In the genomic region with DNA sequence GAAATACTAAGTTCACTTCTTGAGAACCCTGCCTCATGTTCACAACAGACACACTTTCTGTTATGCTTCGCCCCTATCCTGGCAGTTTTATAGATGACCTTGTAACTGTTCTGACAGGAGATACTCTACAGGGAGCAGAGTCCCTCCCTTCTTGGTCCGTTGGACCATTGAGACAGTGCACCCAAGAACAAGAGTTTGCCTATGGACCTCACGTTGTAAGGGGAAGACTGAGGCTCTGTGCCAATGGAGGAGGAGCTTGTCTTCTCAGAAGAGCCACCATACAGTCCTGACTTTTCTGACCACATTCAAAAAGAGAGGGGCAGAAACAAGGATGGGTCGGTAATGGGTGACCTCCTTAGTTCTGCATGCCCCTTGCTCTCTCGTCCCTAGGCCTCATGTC, we compare ENCODE assay signal across 21 mouse cellular contexts.
A peak's percentile ranks its signal among the peaks of the same experiment; 100 is the strongest.
DNase-seq lines count a peak whose midpoint lies in the region; ATAC-seq and TF ChIP-seq lines count a peak whose summit lies in the region.
"Had no signal": no experiment of that assay in that cellular context is flagged by ENCODE, and none has a peak within 500 bp of the region (broad histone marks: within the 10 kb centered on the region; RNA-seq: fewer than 3 reads in every experiment).

No protein-coding gene starts in this region.

- no peaks in the 10 kb centered on the region for H3K9me3 ChIP-seq in liver, embryonic 11.5 days (ENCODE audit: control insufficient read depth, low read length)
- H3K9me3 ChIP-seq in limb, embryonic 10.5 days (replicated peaks) = no peaks in the 10 kb centered on the region
- H3K9me3 ChIP-seq in forebrain, embryonic 14.5 days (replicated peaks; ENCODE audit: control insufficient read depth, low read length) = no peaks in the 10 kb centered on the region
- H3K9me3 ChIP-seq: embryonic facial prominence, embryonic 13.5 days; hindbrain, embryonic 15.5 days; intestine, embryonic 15.5 days; neural tube, embryonic 12.5 days had no signal

- H3K4me3 ChIP-seq in liver, embryonic 11.5 days (ENCODE audit: low read depth, low read length) = no peak overlapping the region
- no peak overlapping the region for H3K4me3 ChIP-seq in bone marrow, adult 2 months (replicated peaks; ENCODE audit: control insufficient read depth, low read depth, low read length)
- H3K4me3 ChIP-seq in limb, embryonic 10.5 days = no peak overlapping the region
- H3K4me3 ChIP-seq in forebrain, embryonic 14.5 days (ENCODE audit: low read depth, low read length) = no peak overlapping the region
- H3K4me3 ChIP-seq: embryonic facial prominence, embryonic 13.5 days; hindbrain, embryonic 15.5 days; intestine, embryonic 15.5 days; neural tube, embryonic 12.5 days had no signal

- peaks cover 52% of the 10 kb centered on the region for H3K4me1 ChIP-seq in liver, embryonic 11.5 days (replicated peaks; ENCODE audit: control insufficient read depth, insufficient read depth, low read length)
- H3K4me1 ChIP-seq in bone marrow, adult 2 months (ENCODE audit: control insufficient read depth, insufficient read depth, low read length) = peaks cover 4% of the 10 kb centered on the region; the same call in 1 of the 2 replicates
- H3K4me1 ChIP-seq in limb, embryonic 10.5 days = peaks cover 22% of the 10 kb centered on the region
- H3K4me1 ChIP-seq in forebrain, embryonic 14.5 days (ENCODE audit: control insufficient read depth, insufficient read depth, low read length) = peaks cover 10% of the 10 kb centered on the region

- H3K36me3 ChIP-seq in liver, embryonic 11.5 days (ENCODE audit: control insufficient read depth, insufficient read depth, low read length) = no peaks in the 10 kb centered on the region
- H3K36me3 ChIP-seq in limb, embryonic 10.5 days = no peaks in the 10 kb centered on the region
- no peaks in the 10 kb centered on the region for H3K36me3 ChIP-seq in forebrain, embryonic 14.5 days (ENCODE audit: control insufficient read depth, insufficient read depth, low read length)
- H3K36me3 ChIP-seq: embryonic facial prominence, embryonic 13.5 days; hindbrain, embryonic 15.5 days; intestine, embryonic 15.5 days; neural tube, embryonic 12.5 days had no signal

- H3K27me3 ChIP-seq in liver, embryonic 11.5 days (replicated peaks; ENCODE audit: control insufficient read depth, insufficient read depth, low read length) = no peaks in the 10 kb centered on the region
- no peaks in the 10 kb centered on the region for H3K27me3 ChIP-seq in limb, embryonic 10.5 days (ENCODE audit: low read depth, poor library complexity, severe bottlenecking)
- no peaks in the 10 kb centered on the region for H3K27me3 ChIP-seq in forebrain, embryonic 14.5 days (replicated peaks; ENCODE audit: control insufficient read depth, insufficient read depth, low read length)
- H3K27me3 ChIP-seq: embryonic facial prominence, embryonic 13.5 days; intestine, embryonic 15.5 days; neural tube, embryonic 12.5 days had no signal

- no peak for TF ChIP-seq CTCF in bone marrow, adult 2 months (IDR thresholded peaks at IDR 0.05; ENCODE audit: control insufficient read depth, insufficient read depth, low read length)

- WGBS in liver, embryonic 11.5 days = 68% methylated on average over 5 of the region's 5 CpGs
- WGBS in bone marrow, adult 2 months = 53% methylated on average over 5 of the region's 5 CpGs
- 87% methylated on average over 5 of the region's 5 CpGs for WGBS in limb, embryonic 10.5 days
- 90% methylated on average over 5 of the region's 5 CpGs for WGBS in forebrain, embryonic 14.5 days

- H3K9ac ChIP-seq in liver, embryonic 11.5 days (ENCODE audit: low read depth, low read length) = peak overlapping the region; percentile 25; the same call in 1 of the 2 replicates
- no peak overlapping the region for H3K9ac ChIP-seq in forebrain, embryonic 14.5 days (ENCODE audit: low read length)
- H3K9ac ChIP-seq: embryonic facial prominence, embryonic 13.5 days; hindbrain, embryonic 15.5 days; intestine, embryonic 15.5 days; neural tube, embryonic 12.5 days had no signal

- H3K27ac ChIP-seq in liver, embryonic 11.5 days (ENCODE audit: low read depth, low read length) = peak overlapping the region; percentile 94
- H3K27ac ChIP-seq in bone marrow, adult 2 months (ENCODE audit: control insufficient read depth, insufficient read depth, low read depth, low read length, poor library complexity) = 0 out of 2 replicates have a peak overlapping the region, but pooled peaks have one; percentile 30
- H3K27ac ChIP-seq in limb, embryonic 10.5 days = peak overlapping the region; percentile 23; the same call in 1 of the 2 replicates
- H3K27ac ChIP-seq in forebrain, embryonic 14.5 days (ENCODE audit: low read depth, low read length) = no peak overlapping the region
- H3K27ac ChIP-seq: embryonic facial prominence, embryonic 13.5 days; hindbrain, embryonic 15.5 days; intestine, embryonic 15.5 days; macrophage; neural tube, embryonic 12.5 days had no signal

- peak overlapping the region; percentile 18 for H3K4me2 ChIP-seq in liver, embryonic 11.5 days
- H3K4me2 ChIP-seq in forebrain, embryonic 14.5 days (ENCODE audit: low read length) = no peak overlapping the region
- H3K4me2 ChIP-seq: embryonic facial prominence, embryonic 13.5 days; hindbrain, embryonic 15.5 days; intestine, embryonic 15.5 days; midbrain, embryonic 11.5 days; neural tube, embryonic 12.5 days had no signal

- TF ChIP-seq POLR2A in bone marrow, adult 2 months (IDR thresholded peaks at IDR 0.05; ENCODE audit: borderline replicate concordance, control insufficient read depth, low read depth, low read length) = no peak

- no peak for DNase-seq in liver, embryonic 11.5 days (ENCODE audit: low spot score)
- no peak for DNase-seq in liver
- DNase-seq in limb, embryonic 10.5 days (ENCODE audit: low spot score) = no peak
- DNase-seq in frontal cortex, adult 2 months (ENCODE audit: extremely low spot score in 1 of 2, low spot score in 1 of 2) = no peak
- DNase-seq in forebrain, embryonic 14.5 days (ENCODE audit: low spot score) = no peak
- DNase-seq: adrenal gland, adult 8-10 months; cerebellum, adult 9-11 months; gastrocnemius, postnatal 25 days; kidney, postnatal 36 days; left cerebral cortex, postnatal 4 days; lung, adult 2 months; right cerebral cortex, postnatal 4 days had no signal

- ATAC-seq in liver, embryonic 11.5 days (replicated peaks; ENCODE audit: low FRiP score) = no peak
- 0 out of 2 replicates have a peak, but pooled peaks have one; percentile 13 for ATAC-seq in megakaryocyte-erythroid progenitor cell, adult 5-6 weeks (replicated peaks; ENCODE audit: low FRiP score, low TSS enrichment, poor library complexity, severe bottlenecking)
- ATAC-seq in forebrain, embryonic 14.5 days = no peak
- ATAC-seq: CD4-positive, CD25-positive, alpha-beta regulatory T cell, adult 4 months; intestine, embryonic 15.5 days had no signal
